Mouse (Mus musculus) olfactory bulb, adult 2 months (tissue): ENCODE measurements around the gene Farp1.

Experiments used
- CTCF ChIP-seq: fragments of 200-500 bp; IDR thresholded peaks from 2 replicates; pipeline ENCODE4 v1.5.1; 2012; ENCODE audit warnings: low read depth, mild to moderate bottlenecking, low read length, moderate library complexity; ENCODE audit not compliant: insufficient read depth
- POLR2A ChIP-seq: fragments of 200-500 bp; IDR thresholded peaks from 2 replicates; pipeline ENCODE4 v1.6.1; 2012; ENCODE audit warnings: mild to moderate bottlenecking, low read depth, low read length, moderate library complexity; ENCODE audit not compliant: insufficient read depth

- TF ChIP-seq CTCF (no peak), POLR2A (no peak)
These were observed 282.3 kb downstream of the Farp1 start for GRCm38 (mm10) chr14:121317312-121317671.
